Mouse (Mus musculus) liver, postnatal 0 days (tissue): ENCODE measurements around the gene Nop10.

Experiments used
- CTCF ChIP-seq: sonication (generic); IDR thresholded peaks from 2 replicates; pipeline ENCODE4 v1.5.1; 2016; ENCODE audit warnings: antibody characterized with exemption, low read depth
- EP300 ChIP-seq: IDR thresholded peaks from 2 replicates; pipeline ENCODE4 v1.6.1; 2016; ENCODE audit warnings: antibody characterized with exemption, low read depth, mild to moderate bottlenecking

DNA sequence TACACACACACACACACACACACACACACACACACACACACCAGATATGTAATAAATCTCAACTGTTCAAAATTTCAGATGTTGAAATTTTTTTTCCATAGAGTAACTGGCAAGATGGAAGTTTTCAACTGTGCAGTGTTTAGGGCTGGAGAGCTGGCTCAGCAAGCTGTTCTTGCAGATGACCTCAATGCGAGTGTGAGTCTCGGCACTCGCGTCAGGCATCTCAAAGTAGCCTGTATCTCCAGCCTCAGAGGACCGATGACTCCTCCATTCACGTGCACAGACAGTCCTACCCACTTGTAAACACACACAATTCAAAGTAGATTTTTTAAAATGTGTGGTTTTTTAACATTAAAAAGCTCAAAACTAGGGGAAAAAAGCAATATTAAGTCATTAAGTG, 11.7 kb downstream of the Nop10 start:
- TF ChIP-seq EP300 (no peak), CTCF (no peak)
